In the genomic region with DNA sequence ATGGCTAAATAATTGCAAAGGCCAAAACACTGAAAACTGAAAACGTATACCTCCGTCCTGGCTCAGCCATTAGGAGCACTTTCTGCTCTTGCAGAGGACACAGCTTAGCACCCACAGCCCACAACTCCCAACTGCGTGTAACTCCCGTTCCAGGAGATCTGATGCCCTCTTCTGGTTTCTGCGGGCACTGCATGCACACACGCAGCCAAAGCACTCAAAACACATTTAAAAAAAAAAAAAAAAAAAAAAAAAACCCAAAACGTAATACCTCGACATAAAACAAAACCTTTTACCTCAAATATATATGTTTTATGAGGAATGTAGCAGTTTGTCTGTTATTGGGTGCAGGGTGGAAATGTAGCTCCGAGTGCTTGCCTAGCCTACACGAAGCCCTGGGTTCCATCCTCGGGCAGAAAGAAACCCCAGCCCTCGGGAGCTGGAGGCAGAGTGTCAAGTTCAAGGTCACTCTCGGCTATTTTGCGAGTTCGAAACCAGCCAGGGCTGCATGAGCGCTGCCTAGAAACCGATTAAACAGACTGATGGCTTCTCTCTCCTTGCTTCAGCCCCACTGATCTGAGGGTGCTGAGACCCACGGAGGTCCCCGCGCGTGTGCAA, we compare ENCODE assay signal across 7 mouse cellular contexts. TPM values are rescaled to one million over a fixed set of nuclear protein-coding genes. Genes with fewer than 3 reads are reported as not detected.
DNase-seq lines count a peak whose midpoint lies in the region; ATAC-seq lines count a peak whose summit lies in the region.

No protein-coding gene starts in this region.

- peak overlapping the region; percentile 91 for H3K27ac ChIP-seq in intestine, embryonic 16.5 days (ENCODE audit: low read length)
- H3K27ac ChIP-seq in midbrain, embryonic 11.5 days (ENCODE audit: low read depth, low read length), result peak overlapping the region; percentile 79

- peaks cover 8% of the 10 kb centered on the region; the same call in 1 of the 2 replicates for H3K36me3 ChIP-seq in intestine, embryonic 16.5 days (ENCODE audit: control insufficient read depth, insufficient read depth, low read length)
- H3K36me3 ChIP-seq in midbrain, embryonic 11.5 days (ENCODE audit: control insufficient read depth, insufficient read depth, low read length), result peaks cover 3% of the 10 kb centered on the region; the same call in 1 of the 2 replicates

- WGBS in intestine, embryonic 16.5 days, result 2% methylated on average over 21 of the region's 21 CpGs
- WGBS in midbrain, embryonic 11.5 days, result 3% methylated on average over 21 of the region's 21 CpGs

- peak overlapping the region; percentile 95 for H3K4me3 ChIP-seq in intestine, embryonic 16.5 days (ENCODE audit: low read length)
- peak overlapping the region; percentile 93 for H3K4me3 ChIP-seq in midbrain, embryonic 11.5 days (ENCODE audit: low read depth, low read length)

- H3K27me3 ChIP-seq in intestine, embryonic 16.5 days (replicated peaks; ENCODE audit: control insufficient read depth, insufficient read depth, low read length), result no peaks in the 10 kb centered on the region
- no peaks in the 10 kb centered on the region for H3K27me3 ChIP-seq in midbrain, embryonic 11.5 days (ENCODE audit: control insufficient read depth, insufficient read depth, low read length)

- peak; percentile 87 to 89 for DNase-seq in adrenal gland, adult 18-20 months (ENCODE audit: low spot score in 2 of 2)
- peak; percentile 85 for DNase-seq in embryo, embryonic 11 days
- peak; percentile 84 to 86 for DNase-seq in gastrocnemius, postnatal 36 days
- DNase-seq in left cerebral cortex, postnatal 36 days (ENCODE audit: low spot score in 2 of 2), result peak; percentile 86 to 90
- peak; percentile 98 for DNase-seq in midbrain, embryonic 11.5 days (ENCODE audit: low spot score, missing footprints)
- DNase-seq in skeletal muscle tissue, adult 2 months (ENCODE audit: low read depth, low spot score), result peak; percentile 85

- ATAC-seq in intestine, embryonic 16.5 days, result peak; percentile 12; the same call in 1 of the 2 replicates
- peak; percentile 59 for ATAC-seq in midbrain, embryonic 11.5 days (ENCODE audit: low FRiP score)

- H3K9ac ChIP-seq in intestine, embryonic 16.5 days (ENCODE audit: low read depth, low read length), result peak overlapping the region; percentile 83
- peak overlapping the region; percentile 89 for H3K9ac ChIP-seq in midbrain, embryonic 11.5 days (ENCODE audit: low read length)

- intact Hi-C loops in gastrocnemius, postnatal 36 days (cut with DNase I), result loop anchor here (10.0 kb wide), 1 partner anchor 602 kb away; no protein-coding TSS in a partner anchor
- intact Hi-C loops in left cerebral cortex, postnatal 36 days (cut with DNase I), result loop anchor here (5.0 kb wide), 2 partner anchors 515 to 605 kb away; partner anchors contain the start of genes Ctbp2 and Fgfr2

- peaks cover 11% of the 10 kb centered on the region for H3K4me1 ChIP-seq in intestine, embryonic 16.5 days (ENCODE audit: control insufficient read depth, insufficient read depth, low read length)
- peaks cover 7% of the 10 kb centered on the region for H3K4me1 ChIP-seq in midbrain, embryonic 11.5 days (ENCODE audit: control insufficient read depth, insufficient read depth, low read length)

- no peaks in the 10 kb centered on the region for H3K9me3 ChIP-seq in intestine, embryonic 16.5 days (ENCODE audit: control insufficient read depth, low read length)
- no peaks in the 10 kb centered on the region for H3K9me3 ChIP-seq in midbrain, embryonic 11.5 days (ENCODE audit: control insufficient read depth, low read length)

- H3K4me2 ChIP-seq in intestine, embryonic 16.5 days (ENCODE audit: low read depth, low read length), result peak overlapping the region; percentile 78
- peak overlapping the region; percentile 93 for H3K4me2 ChIP-seq in midbrain, embryonic 11.5 days

RNA-seq across cellular contexts. Expression of gene Edrf1, which starts 0.5 kb away (rescaled TPM):
- 10 to 100 TPM; 16.8 to 21.0 TPM for total RNA-seq in adrenal gland, adult 18-20 months (2021)
- 1 to 10 TPM; 7.0 to 8.1 TPM for total RNA-seq in gastrocnemius, postnatal 36 days (2021)
- 13.7 and 14.1 TPM in 2 replicates for polyA plus RNA-seq in intestine, embryonic 16.5 days (2015; fragmentation: Nextera tagmentation; extraction: Ambion mirVana)
- total RNA-seq in left cerebral cortex, postnatal 36 days (2021), result 10 to 100 TPM; 20.3 to 26.5 TPM
- polyA plus RNA-seq in midbrain, embryonic 11.5 days (2014; fragmentation: Nextera tagmentation; extraction: Ambion mirVana), result 34.1 and 38.8 TPM in 2 replicates

RNA-seq across cellular contexts. Expression of gene Tex36, which starts 34.9 kb away (rescaled TPM):
- not detected for total RNA-seq in adrenal gland, adult 18-20 months (2021)
- total RNA-seq in gastrocnemius, postnatal 36 days (2021), result not detected
- polyA plus RNA-seq in intestine, embryonic 16.5 days (2015; fragmentation: Nextera tagmentation; extraction: Ambion mirVana), result 0.13 TPM in 1 of 2 replicates, not detected in the other
- not detected for total RNA-seq in left cerebral cortex, postnatal 36 days (2021)
- not detected in 2 replicates for polyA plus RNA-seq in midbrain, embryonic 11.5 days (2014; fragmentation: Nextera tagmentation; extraction: Ambion mirVana)

RNA-seq across cellular contexts. Expression of gene Mmp21, which starts 43.0 kb away (rescaled TPM):
- not detected for total RNA-seq in adrenal gland, adult 18-20 months (2021)
- not detected for total RNA-seq in gastrocnemius, postnatal 36 days (2021)
- polyA plus RNA-seq in intestine, embryonic 16.5 days (2015; fragmentation: Nextera tagmentation; extraction: Ambion mirVana), result 0.07 TPM in 1 of 2 replicates, not detected in the other
- total RNA-seq in left cerebral cortex, postnatal 36 days (2021), result under 1 TPM in 1 of 2 experiments, not detected in 1; 0.27 TPM
- polyA plus RNA-seq in midbrain, embryonic 11.5 days (2014; fragmentation: Nextera tagmentation; extraction: Ambion mirVana), result 0.10 TPM in 1 of 2 replicates, not detected in the other

Comparison
In these comparisons a context has a peak if more than half of its experiments do, and no peak if none do; other contexts are left out.
1. Peak in every context shown above with its lines: DNase-seq, ATAC-seq, H3K4me3 ChIP-seq and H3K27ac ChIP-seq.